Mouse (Mus musculus): Measurements from ENCODE around the gene Mbd3. TPM values are rescaled to one million over a fixed set of nuclear protein-coding genes. Genes with fewer than 3 reads are reported as not detected.

Gene Mbd3
- total and polyA plus RNA-seq, 2 experiments from 2014 or later, result 43.9 to 196 TPM

DNA sequence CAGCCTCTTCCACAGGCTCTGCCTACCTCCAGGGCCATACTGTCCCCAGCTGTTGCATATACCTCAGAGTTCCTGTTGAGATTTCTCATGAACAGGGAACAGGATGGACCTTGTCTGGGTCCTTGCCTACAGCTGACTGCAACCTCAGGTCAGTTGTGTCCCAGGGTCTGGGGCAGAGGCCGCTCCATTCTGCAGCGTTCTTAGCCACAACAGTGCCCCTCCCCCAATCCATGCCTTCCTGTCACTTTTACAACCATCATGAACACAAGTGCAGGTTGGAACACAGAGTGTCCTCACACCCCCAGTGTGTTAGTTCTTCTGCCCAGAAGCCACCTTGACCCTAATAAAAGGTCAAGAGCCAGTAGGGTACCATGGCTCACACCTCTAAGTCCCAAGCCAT, 10.6 kb downstream of the Mbd3 start:
- ATAC-seq (no peak), DNase-seq (no peak)
- Histone ChIP-seq H3K9me3 (ENCODE audit: low read length) (no peaks in the 10 kb centered on the region), H3K9ac (no peak overlapping the region), H3K36me3 (ENCODE audit: insufficient read depth) (peaks cover 36% of the 10 kb centered on the region), H3K27ac (ENCODE audit: low read depth, low read length) (no peak overlapping the region), H3K27me3 (ENCODE audit: insufficient read depth, low read length) (no peaks in the 10 kb centered on the region), H3K4me3 (ENCODE audit: low read depth, low read length) (no peak overlapping the region), H3K4me1 (ENCODE audit: insufficient read depth) (peaks cover 21% of the 10 kb centered on the region), H3K4me2 (ENCODE audit: low read depth) (peak overlapping the region; percentile 97; the same call in 1 of the 2 replicates)
- WGBS, result 31% methylated on average over 2 of the region's 2 CpGs
- no peak for TF ChIP-seq CTCF (IDR thresholded peaks at IDR 0.05; ENCODE audit: low read depth)

DNA sequence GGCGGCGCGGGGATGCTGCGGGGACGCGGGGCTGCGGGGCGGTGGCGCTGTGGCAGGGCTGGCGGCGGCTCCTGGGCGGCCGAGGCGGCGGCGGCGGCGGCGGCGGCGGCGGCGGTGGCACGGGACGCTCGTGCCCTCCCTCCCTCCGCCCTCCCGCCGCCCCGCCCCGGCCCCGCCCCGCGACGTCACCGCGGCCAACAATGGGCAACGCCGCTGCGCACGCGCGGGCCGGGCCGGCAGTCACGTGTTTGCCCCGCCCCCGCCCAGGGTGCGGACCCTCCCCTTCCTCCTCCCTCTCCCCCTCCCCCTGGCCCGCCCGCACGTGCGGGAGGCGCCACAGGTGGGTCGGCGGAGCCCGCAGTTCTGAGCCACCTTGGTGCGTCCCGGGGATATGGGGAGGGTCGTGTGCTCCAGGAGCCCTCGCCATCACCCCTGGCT, 11.8 kb downstream of the Mbd3 start, which contains the start of gene Mex3d:
Mex3d (minus strand) TSS at position 138 of the 438 bp plus-strand sequence.
- Histone ChIP-seq H3K4me3 (ENCODE audit: low read depth, low read length) (peak within 1 kb of the TSS; percentile 96), H3K27me3 (ENCODE audit: insufficient read depth, low read length) (no peaks in the 10 kb centered on the region), H3K9me3 (ENCODE audit: low read length) (no peaks in the 10 kb centered on the region), H3K4me1 (ENCODE audit: insufficient read depth) (peaks cover 29% of the 10 kb centered on the region), H3K9ac (peak within 1 kb of the TSS; percentile 99), H3K36me3 (ENCODE audit: insufficient read depth) (peaks cover 34% of the 10 kb centered on the region), H3K27ac (ENCODE audit: low read depth, low read length) (peak within 1 kb of the TSS; percentile 98), H3K4me2 (ENCODE audit: low read depth) (peak within 1 kb of the TSS; percentile 97)
- ATAC-seq, result peak; percentile 34
- DNase-seq, result peak; percentile 96
- 1% methylated on average over 11 of the region's 61 CpGs for WGBS
- TF ChIP-seq CTCF (IDR thresholded peaks at IDR 0.05; ENCODE audit: low read depth), result no peak

DNA sequence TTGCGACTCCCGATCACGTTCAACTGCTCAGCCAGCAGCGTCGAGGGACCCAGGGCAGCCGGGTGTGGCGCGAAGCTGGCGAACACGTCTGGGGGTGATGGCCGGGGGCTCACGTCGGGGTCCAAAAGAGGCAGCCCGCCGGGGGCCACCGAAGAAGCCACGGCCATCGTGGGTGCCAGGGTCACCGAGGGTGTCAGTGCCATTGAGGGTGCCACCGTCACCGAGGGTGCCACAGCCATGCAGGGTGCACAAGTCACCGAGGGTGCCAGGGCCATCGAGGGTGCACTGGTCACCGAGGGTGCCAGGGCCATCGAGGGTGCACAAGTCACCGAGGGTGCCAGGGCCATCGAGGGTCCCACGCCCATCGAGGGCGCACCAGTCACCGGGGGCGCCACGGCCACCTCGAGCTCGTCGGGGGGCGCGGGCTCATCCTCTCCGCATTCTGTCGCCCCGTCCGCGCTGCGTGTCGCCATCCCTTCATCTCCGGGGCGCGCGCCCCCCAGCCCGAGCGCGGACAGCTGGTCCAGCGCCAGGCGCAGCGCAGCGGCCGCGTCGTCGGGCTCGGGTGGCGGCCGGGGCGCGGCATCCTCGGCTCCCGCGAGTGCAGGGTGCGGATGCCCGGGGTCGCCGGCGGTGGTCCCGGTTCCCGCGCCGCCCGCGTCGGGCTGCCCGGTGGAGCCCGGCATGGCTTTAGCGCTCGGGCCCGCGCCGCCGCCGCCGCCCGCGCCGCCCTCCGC, 12.4 kb downstream of the Mbd3 start:
- Histone ChIP-seq H3K4me2 (ENCODE audit: low read depth) (peak overlapping the region; percentile 97), H3K4me1 (ENCODE audit: insufficient read depth) (peaks cover 29% of the 10 kb centered on the region), H3K9ac (peak overlapping the region; percentile 99), H3K27ac (ENCODE audit: low read depth, low read length) (peak overlapping the region; percentile 98), H3K4me3 (ENCODE audit: low read depth, low read length) (peak overlapping the region; percentile 96), H3K9me3 (ENCODE audit: low read length) (no peaks in the 10 kb centered on the region), H3K27me3 (ENCODE audit: insufficient read depth, low read length) (no peaks in the 10 kb centered on the region), H3K36me3 (ENCODE audit: insufficient read depth) (peaks cover 34% of the 10 kb centered on the region)
- DNase-seq, result no peak
- no peak; the same call in 1 of the 2 replicates for ATAC-seq
- 2% methylated on average over 82 of the region's 94 CpGs for WGBS
- no peak for TF ChIP-seq CTCF (IDR thresholded peaks at IDR 0.05; ENCODE audit: low read depth)

DNA sequence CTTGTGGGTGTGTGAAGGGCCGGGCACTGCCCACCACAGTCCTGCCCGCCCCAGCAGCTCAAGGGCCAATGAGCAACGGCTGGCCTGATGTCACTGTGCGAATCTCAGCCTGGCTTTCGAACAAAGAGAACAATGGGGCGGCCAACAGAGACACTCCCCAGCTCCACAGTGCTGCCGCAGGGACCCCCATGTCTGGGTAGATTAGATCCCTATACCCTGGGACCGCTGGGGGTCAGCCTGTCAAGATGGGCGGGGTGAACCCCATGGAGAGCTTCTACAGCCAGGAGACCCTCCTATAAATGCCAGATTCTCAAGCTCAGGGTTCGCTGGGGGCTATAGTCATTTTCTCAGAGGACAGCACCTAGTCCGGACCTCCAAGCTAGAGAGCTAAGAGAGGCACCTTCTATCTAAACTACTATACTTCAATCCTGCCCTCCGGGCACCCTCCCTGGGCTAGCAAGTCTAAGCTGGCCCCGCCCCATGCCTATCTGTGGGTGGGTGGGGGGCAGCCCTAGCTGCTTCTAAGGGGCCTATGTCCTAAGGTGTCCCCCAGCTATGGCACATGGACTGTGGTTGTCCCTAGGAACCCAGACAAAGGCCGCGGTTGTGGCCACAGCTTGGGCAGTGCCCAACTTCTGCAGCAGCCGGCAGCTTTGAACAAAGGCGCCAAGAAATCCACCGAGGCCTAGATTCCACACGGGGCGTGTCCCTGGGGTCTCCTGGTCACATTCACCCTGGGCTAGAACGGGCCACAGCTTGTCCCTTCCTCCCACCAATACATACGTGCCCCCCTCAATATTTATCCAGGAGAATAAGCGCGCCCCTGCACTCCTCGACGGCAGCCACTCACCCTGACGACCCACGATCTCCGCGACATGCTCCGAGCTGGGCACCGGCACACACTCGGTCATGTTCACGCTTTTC, 13.3 kb downstream of the Mbd3 start:
- peak overlapping the region; percentile 97 for H3K4me2 ChIP-seq (ENCODE audit: low read depth)
- H3K27me3 ChIP-seq (ENCODE audit: insufficient read depth, low read length), result no peaks in the 10 kb centered on the region
- peak overlapping the region; percentile 96 for H3K4me3 ChIP-seq (ENCODE audit: low read depth, low read length)
- H3K9ac ChIP-seq, result peak overlapping the region; percentile 99
- WGBS, result 2% methylated on average over 34 of the region's 34 CpGs
- H3K27ac ChIP-seq (ENCODE audit: low read depth, low read length), result peak overlapping the region; percentile 98
- peaks cover 29% of the 10 kb centered on the region for H3K4me1 ChIP-seq (ENCODE audit: insufficient read depth)
- DNase-seq (peak; percentile 86), ATAC-seq (peak; percentile 79)
- TF ChIP-seq CTCF (IDR thresholded peaks at IDR 0.05; ENCODE audit: low read depth), result no peak
- H3K9me3 ChIP-seq (ENCODE audit: low read length), result no peaks in the 10 kb centered on the region
- H3K36me3 ChIP-seq (ENCODE audit: insufficient read depth), result peaks cover 34% of the 10 kb centered on the region

DNA sequence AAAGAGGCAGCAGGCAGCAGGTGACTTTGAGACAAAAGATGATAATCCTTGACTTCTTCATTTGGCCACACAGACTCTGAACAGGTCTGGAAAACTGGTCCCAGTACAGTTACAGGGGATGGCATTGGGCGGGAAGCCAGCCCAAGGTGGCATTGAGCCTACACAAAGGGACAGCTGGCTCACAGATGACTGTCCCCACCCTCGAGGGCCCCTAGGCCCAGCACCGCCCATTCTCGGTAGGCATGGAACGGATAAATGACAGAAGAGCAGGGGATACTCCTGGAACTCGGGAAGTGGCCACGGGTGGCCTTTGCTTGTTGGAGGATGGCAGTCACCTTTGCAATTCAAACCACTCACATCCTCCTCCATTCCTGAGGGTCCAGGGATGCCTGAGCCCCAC, 14.0 kb downstream of the Mbd3 start:
- DNase-seq (no peak), ATAC-seq (peak; percentile 0; the same call in 1 of the 2 replicates)
- Histone ChIP-seq H3K27me3 (ENCODE audit: insufficient read depth, low read length) (no peaks in the 10 kb centered on the region), H3K9ac (peak overlapping the region; percentile 99), H3K4me3 (ENCODE audit: low read depth, low read length) (peak overlapping the region; percentile 96), H3K4me1 (ENCODE audit: insufficient read depth) (peaks cover 29% of the 10 kb centered on the region), H3K27ac (ENCODE audit: low read depth, low read length) (peak overlapping the region; percentile 98), H3K4me2 (ENCODE audit: low read depth) (peak overlapping the region; percentile 97), H3K9me3 (ENCODE audit: low read length) (no peaks in the 10 kb centered on the region), H3K36me3 (ENCODE audit: insufficient read depth) (peaks cover 37% of the 10 kb centered on the region)
- TF ChIP-seq CTCF (IDR thresholded peaks at IDR 0.05; ENCODE audit: low read depth), result no peak
- WGBS, result 4% methylated on average over 7 of the region's 7 CpGs

DNA sequence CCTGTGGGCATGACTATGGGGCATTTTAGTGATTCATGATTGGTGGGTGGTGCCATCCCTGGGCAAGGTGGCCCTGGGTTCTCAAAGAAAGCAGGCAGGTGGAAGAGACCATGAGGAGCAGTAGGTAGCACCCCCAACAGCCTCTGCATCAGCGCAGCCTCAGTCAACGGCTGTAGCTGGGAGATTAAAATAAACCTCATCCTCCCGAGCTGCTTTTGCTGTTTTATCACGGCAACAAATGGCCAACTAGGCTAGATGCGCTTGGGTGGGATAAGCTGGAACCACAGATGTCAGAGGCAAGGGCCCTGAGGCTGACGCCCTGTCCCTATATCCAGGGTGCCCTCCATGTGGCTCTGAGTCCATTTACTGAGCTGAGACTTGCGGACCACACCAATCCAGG, 14.6 kb downstream of the Mbd3 start:
- 55% methylated on average over 7 of the region's 7 CpGs for WGBS
- H3K9me3 ChIP-seq (ENCODE audit: low read length), result no peaks in the 10 kb centered on the region
- H3K36me3 ChIP-seq (ENCODE audit: insufficient read depth), result peaks cover 40% of the 10 kb centered on the region
- no peaks in the 10 kb centered on the region for H3K27me3 ChIP-seq (ENCODE audit: insufficient read depth, low read length)
- DNase-seq (no peak), ATAC-seq (no peak)
- H3K4me3 ChIP-seq (ENCODE audit: low read depth, low read length), result peak overlapping the region; percentile 96
- H3K4me1 ChIP-seq (ENCODE audit: insufficient read depth), result peaks cover 29% of the 10 kb centered on the region
- TF ChIP-seq CTCF (IDR thresholded peaks at IDR 0.05; ENCODE audit: low read depth), result no peak
- H3K9ac ChIP-seq, result peak overlapping the region; percentile 99
- H3K27ac ChIP-seq (ENCODE audit: low read depth, low read length), result peak overlapping the region; percentile 98
- peak overlapping the region; percentile 97 for H3K4me2 ChIP-seq (ENCODE audit: low read depth)
